Mouse (Mus musculus) NIH3T3 (cell line): ENCODE results near the gene Ostn.
"Not testable (repeated sequence)": the region's sequence is repeated elsewhere in the genome, so short reads cannot be mapped to it uniquely, and the experiment has no call there.

Source experiments
- DNase-seq: peaks from one replicate; pipeline ENCODE4 v3.0.0-alpha.2; 2012; ENCODE audit warnings: low read depth

The Ostn gene

GRCm38 (mm10) chr16:27307189-27307588 lies at the start of gene Ostn:
Gene Ostn (plus strand): TSS chr16:27307489.
- not testable (repeated sequence) for DNase-seq

GRCm38 (mm10) chr16:27268748-27269147 lies 38.5 kb upstream of the Ostn start:
- DNase-seq = no peak

GRCm38 (mm10) chr16:27287410-27287809 lies 19.9 kb upstream of the Ostn start:
- no peak for DNase-seq

GRCm38 (mm10) chr16:27296508-27296907 lies 10.8 kb upstream of the Ostn start:
- no peak for DNase-seq

GRCm38 (mm10) chr16:27296929-27297328 lies 10.4 kb upstream of the Ostn start:
- DNase-seq = no peak

GRCm38 (mm10) chr16:27319099-27319498 lies 11.8 kb downstream of the Ostn start:
- DNase-seq = no peak

GRCm38 (mm10) chr16:27322047-27322446 lies 14.8 kb downstream of the Ostn start:
- no peak for DNase-seq

- DNase-seq = no peak
Observed at GRCm38 (mm10) chr16:27326463-27326862, 19.2 kb downstream of the Ostn start.

GRCm38 (mm10) chr16:27347521-27347920 lies 40.2 kb downstream of the Ostn start:
- no peak for DNase-seq

GRCm38 (mm10) chr16:27348359-27348758 lies 41.1 kb downstream of the Ostn start:
- no peak for DNase-seq

- peak; percentile 11 for DNase-seq
Observed at GRCm38 (mm10) chr16:27349235-27349634, 41.9 kb downstream of the Ostn start.

GRCm38 (mm10) chr16:27349878-27350532 lies 42.7 kb downstream of the Ostn start:
- no peak for DNase-seq

GRCm38 (mm10) chr16:27354464-27354863 lies 47.2 kb downstream of the Ostn start:
- DNase-seq = no peak

GRCm38 (mm10) chr16:27360059-27360458 lies 52.8 kb downstream of the Ostn start:
- DNase-seq = no peak

GRCm38 (mm10) chr16:27370191-27370590 lies 62.9 kb downstream of the Ostn start, which contains the start of gene Uts2b:
Gene Uts2b (minus strand): TSS chr16:27370239.
- DNase-seq = no peak

GRCm38 (mm10) chr16:27370700-27371099 lies 63.4 kb downstream of the Ostn start:
- DNase-seq = no peak

GRCm38 (mm10) chr16:27374139-27374538 lies 66.8 kb downstream of the Ostn start:
- DNase-seq = no peak

GRCm38 (mm10) chr16:27375318-27375717 lies 68.0 kb downstream of the Ostn start:
- no peak for DNase-seq

GRCm38 (mm10) chr16:27376556-27376955 lies 69.3 kb downstream of the Ostn start:
- no peak for DNase-seq

GRCm38 (mm10) chr16:27382217-27382616 lies 74.9 kb downstream of the Ostn start:
- no peak for DNase-seq

- peak; percentile 51 for DNase-seq
Observed at GRCm38 (mm10) chr16:27384893-27385603, 77.8 kb downstream of the Ostn start.

- DNase-seq = no peak
Observed at GRCm38 (mm10) chr16:27385649-27386048, 78.4 kb downstream of the Ostn start.

- no peak for DNase-seq
Observed at GRCm38 (mm10) chr16:27386850-27387407, 79.6 kb downstream of the Ostn start.
